ENCODE assay signal across 9 mouse cellular contexts in genomic region chr13:38151069-38151588, GRCm38 (mm10). TPM values are rescaled to one million over a fixed set of nuclear protein-coding genes. Genes with fewer than 3 reads are reported as not detected.
DNase-seq lines count a peak whose midpoint lies in the region; ATAC-seq and TF ChIP-seq lines count a peak whose summit lies in the region.
"Had no signal": no experiment of that assay in that cellular context is flagged by ENCODE, and none has a peak within 500 bp of the region (broad histone marks: within the 10 kb centered on the region; RNA-seq: fewer than 3 reads in every experiment).

Gene Dsp, plus strand, starts transcription at chr13:38151294.

- H3K36me3 ChIP-seq in intestine, postnatal 0 days (ENCODE audit: control insufficient read depth, insufficient read depth): no peaks in the 10 kb centered on the region
- no peaks in the 10 kb centered on the region for H3K36me3 ChIP-seq in liver, postnatal 0 days (replicated peaks; ENCODE audit: insufficient read depth, low read length)
- no peaks in the 10 kb centered on the region for H3K36me3 ChIP-seq in neural tube, embryonic 14.5 days (ENCODE audit: control insufficient read depth, insufficient read depth, low read length)

- 0 out of 2 replicates have a peak, but pooled peaks cover 3% of the 10 kb centered on the region for H3K27me3 ChIP-seq in intestine, postnatal 0 days (replicated peaks; ENCODE audit: control insufficient read depth, insufficient read depth, low read length)
- H3K27me3 ChIP-seq in liver, postnatal 0 days (ENCODE audit: insufficient read depth, low read length): peaks cover 25% of the 10 kb centered on the region
- peaks cover 40% of the 10 kb centered on the region for H3K27me3 ChIP-seq in neural tube, embryonic 14.5 days (ENCODE audit: control insufficient read depth, insufficient read depth, low read length)

- no peak for TF ChIP-seq CTCF in intestine, postnatal 0 days (IDR thresholded peaks at IDR 0.05; ENCODE audit: low read depth)
- TF ChIP-seq CTCF in liver, postnatal 0 days (IDR thresholded peaks at IDR 0.05; ENCODE audit: low read depth): no peak

- H3K4me3 ChIP-seq in intestine, postnatal 0 days (ENCODE audit: low read depth, low read length): peak within 1 kb of the TSS; percentile 62
- peak within 1 kb of the TSS; percentile 56 for H3K4me3 ChIP-seq in liver, postnatal 0 days (ENCODE audit: low read depth, low read length)
- peak within 1 kb of the TSS; percentile 30 for H3K4me3 ChIP-seq in neural tube, embryonic 14.5 days (ENCODE audit: low read depth, low read length)

- H3K9ac ChIP-seq in intestine, postnatal 0 days (ENCODE audit: low read depth, low read length): peak within 1 kb of the TSS; percentile 87
- peak within 1 kb of the TSS; percentile 58 for H3K9ac ChIP-seq in liver, postnatal 0 days (replicated peaks)
- no peak within 1 kb of the TSS for H3K9ac ChIP-seq in neural tube, embryonic 14.5 days (replicated peaks; ENCODE audit: low read depth, low read length)

- DNase-seq in gastrocnemius, postnatal 10 days: peak; percentile 49
- DNase-seq in gastrocnemius, postnatal 36 days: no peak
- DNase-seq in cerebellum, postnatal 36 days: peak; percentile 4 to 14
- DNase-seq in heart, adult 18-20 months: peak; percentile 68 to 74
- peak; percentile 69 for DNase-seq in liver, postnatal 0 days
- peak; percentile 66 to 71 for DNase-seq in urinary bladder, adult 18-20 months (ENCODE audit: low spot score in 2 of 2)

- no peaks in the 10 kb centered on the region for H3K4me1 ChIP-seq in intestine, postnatal 0 days (replicated peaks; ENCODE audit: control insufficient read depth, insufficient read depth, low read length)
- H3K4me1 ChIP-seq in liver, postnatal 0 days (ENCODE audit: insufficient read depth): peaks cover 13% of the 10 kb centered on the region
- peaks cover 10% of the 10 kb centered on the region for H3K4me1 ChIP-seq in neural tube, embryonic 14.5 days (ENCODE audit: control insufficient read depth, insufficient read depth, low read length)

- peak within 1 kb of the TSS; percentile 78 for H3K4me2 ChIP-seq in intestine, postnatal 0 days (replicated peaks; ENCODE audit: low read depth)
- peak within 1 kb of the TSS; percentile 80 for H3K4me2 ChIP-seq in liver, postnatal 0 days (ENCODE audit: low read depth, low read length)
- H3K4me2 ChIP-seq in neural tube, embryonic 14.5 days (ENCODE audit: low read depth, low read length): peak within 1 kb of the TSS; percentile 65

- TF ChIP-seq EP300 in liver, postnatal 0 days (IDR thresholded peaks at IDR 0.05; ENCODE audit: low read depth): no peak

- WGBS in intestine, postnatal 0 days: under 1% methylated on average over 44 of the region's 58 CpGs
- 2% methylated on average over 50 of the region's 58 CpGs for whole genome bisulfite sequencing in liver, postnatal 0 days (ENCODE audit: insufficient replicate concordance)
- WGBS in neural tube, embryonic 14.5 days: under 1% methylated on average over 56 of the region's 58 CpGs

- H3K9me3 ChIP-seq in intestine, postnatal 0 days (ENCODE audit: control insufficient read depth): no peaks in the 10 kb centered on the region
- H3K9me3 ChIP-seq in liver, postnatal 0 days (ENCODE audit: low read length): no peaks in the 10 kb centered on the region
- H3K9me3 ChIP-seq in neural tube, embryonic 14.5 days (ENCODE audit: control insufficient read depth, low read length): no peaks in the 10 kb centered on the region

- peak within 1 kb of the TSS; percentile 95 for H3K27ac ChIP-seq in intestine, postnatal 0 days (ENCODE audit: low read depth, low read length)
- H3K27ac ChIP-seq in liver, postnatal 0 days (ENCODE audit: low read depth): peak within 1 kb of the TSS; percentile 84
- no peak within 1 kb of the TSS for H3K27ac ChIP-seq in neural tube, embryonic 14.5 days (ENCODE audit: low read depth, low read length)

- peak; percentile 89 for ATAC-seq in intestine, postnatal 0 days
- ATAC-seq in liver, postnatal 0 days: peak; percentile 90
- ATAC-seq in neural tube, embryonic 14.5 days (ENCODE audit: low read depth): peak; percentile 90

- intact Hi-C loops in gastrocnemius, postnatal 36 days (cut with DNase I): no loop called here

RNA-seq across cellular contexts. Expression of gene Dsp, which starts in this region (rescaled TPM):
- under 1 TPM; 0.19 to 0.20 TPM for total RNA-seq in gastrocnemius, postnatal 10 days (2021)
- under 1 TPM in 1 of 2 experiments, not detected in 1; 0.87 TPM for total RNA-seq in gastrocnemius, postnatal 36 days (2021)
- total RNA-seq in heart, adult 18-20 months (2021): 100 to 1,000 TPM; 526 to 592 TPM
- 14.8 and 15.7 TPM in 2 replicates for polyA plus RNA-seq in intestine, postnatal 0 days (2015; fragmentation: Nextera tagmentation; extraction: Ambion mirVana)
- polyA plus RNA-seq in liver, postnatal 0 days (2015; fragmentation: Nextera tagmentation; extraction: Ambion mirVana): 1.9 TPM in 2 replicates
- polyA plus RNA-seq in neural tube, embryonic 14.5 days (2014; fragmentation: Nextera tagmentation; extraction: Ambion mirVana): 0.08 and 0.15 TPM in 2 replicates
- total RNA-seq: MEL had no signal

Comparison
In these comparisons a context has a peak if more than half of its experiments do, and no peak if none do; other contexts are left out.
1. RNA of gene Dsp (total RNA-seq): 526 to 592 TPM in heart, adult 18-20 months; 0.87 TPM in gastrocnemius, postnatal 36 days and 0.19 to 0.20 TPM in gastrocnemius, postnatal 10 days; every median in the first group is over 100 times any median in the second.
2. Peak in DNase-seq in gastrocnemius, postnatal 10 days; RNA of the gene not detected or under 1 TPM.
3. Peak in ATAC-seq, H3K4me3 ChIP-seq and H3K4me2 ChIP-seq in neural tube, embryonic 14.5 days; RNA of the gene not detected or under 1 TPM.
4. DNase-seq: peak in cerebellum, postnatal 36 days (2 of 2), heart, adult 18-20 months (2 of 2), liver, postnatal 0 days (single experiment) and urinary bladder, adult 18-20 months (2 of 2); none in gastrocnemius, postnatal 36 days (0 of 2).
5. Peak in every context shown above with its lines, with median percentiles within 50 percentile points of each other: ATAC-seq, H3K4me2 ChIP-seq and H3K4me3 ChIP-seq.